Mouse (Mus musculus) heart, adult 10 weeks (tissue): ENCODE measurements around the gene Rragb. TPM values are rescaled to one million over a fixed set of nuclear protein-coding genes. Genes with fewer than 3 reads are reported as not detected.

Source experiments
- polyA plus RNA-seq: library from polyadenylated mRNA; stranded (reverse); fragments of 350-450 nt; fragmentation: Illumina TruSeq; extraction: RNeasy Lipid Tissue Mini Kit (QIAGEN cat#74804); gene quantifications from one replicate; pipeline ENCODE4 v1.2.3, GENCODE M21; 2014; ENCODE audit warnings: low read depth, low replicate concordance

The Rragb gene
- 5.0 TPM for polyA plus RNA-seq

DNA sequence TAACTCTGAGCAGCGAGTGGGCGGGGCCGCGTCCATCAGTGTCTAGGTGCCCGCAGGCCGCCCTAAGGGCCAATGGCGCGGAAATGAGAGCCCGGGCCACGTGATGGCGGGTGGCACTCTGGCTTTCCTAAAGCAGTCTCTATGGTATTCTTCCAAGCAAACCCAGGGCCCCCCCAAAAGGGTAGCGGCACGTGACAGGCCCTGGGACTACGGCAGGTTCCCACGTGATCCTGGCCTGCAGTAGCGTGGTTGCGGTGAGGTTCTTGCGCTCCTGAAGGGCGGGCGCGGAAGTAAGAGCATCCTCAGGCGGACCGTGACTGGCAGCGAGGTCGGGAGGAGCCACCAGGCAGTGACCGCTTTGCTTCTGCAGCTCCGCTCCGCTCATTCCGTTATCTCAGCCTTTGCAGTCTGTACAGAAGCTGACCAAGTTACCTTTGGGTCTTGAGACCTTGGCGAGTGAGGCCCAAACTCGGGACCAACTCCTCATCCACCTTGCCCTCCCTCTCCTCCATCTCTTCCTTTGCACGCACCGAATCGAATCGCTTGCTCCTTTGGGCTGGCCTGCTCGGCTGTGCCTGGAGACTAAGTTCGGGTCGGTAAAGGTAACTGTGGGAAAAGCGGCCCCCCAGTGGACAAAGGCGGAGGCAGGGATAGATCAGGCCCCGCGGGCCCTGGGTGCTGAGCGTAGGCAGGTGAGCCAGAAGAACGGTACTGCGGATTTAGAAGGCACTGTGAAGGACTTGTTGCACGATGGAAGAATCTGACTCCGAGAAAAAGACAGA lies at the start of gene Rragb:
Rragb (plus strand) TSS at position 248 of the 782 bp plus-strand sequence.

DNA sequence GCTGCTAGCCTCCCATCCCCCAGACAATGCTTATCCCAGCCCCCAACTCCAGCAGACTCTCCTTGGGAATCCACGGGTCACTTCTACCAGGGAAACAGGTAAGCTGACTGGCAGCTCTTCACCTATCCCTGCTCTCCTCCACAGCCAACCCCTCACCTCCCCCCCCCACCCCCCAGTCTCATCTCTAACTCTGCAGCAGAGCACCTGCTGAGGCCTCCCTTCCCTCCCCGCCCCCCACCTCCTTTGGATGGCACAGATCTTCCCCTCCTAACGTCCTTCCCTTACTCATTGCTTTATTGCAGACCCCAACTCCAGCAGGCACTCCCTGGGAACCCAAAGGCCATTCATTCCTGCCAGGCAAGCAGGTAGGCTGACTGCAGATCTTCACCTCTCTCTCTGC lies 21.3 kb upstream of the Rragb start, which contains the start of gene Foxr2:
Foxr2 (plus strand) TSS at position 301 of the 400 bp plus-strand sequence.

Other genes starting within 250 kb of the Rragb start
- not detected for gene Usp51, start 133.5 kb upstream of the Rragb start, polyA plus RNA-seq
- gene Mageh1, start 102.4 kb upstream of the Rragb start, polyA plus RNA-seq = 12.0 TPM
- not detected for gene Foxr2, start 21.2 kb upstream of the Rragb start, polyA plus RNA-seq
- gene Klf8, start 97.5 kb downstream of the Rragb start, polyA plus RNA-seq = 0.37 TPM